Mouse (Mus musculus) thymus, postnatal 36 days (tissue): ENCODE measurements at regions not wholly inside any gene's neighbourhood (a gene's known extent, or its start where the extent isn't known, plus 50 kb on each side); places are given as distances from the start of the nearest gene placed in this dataset.

Experiments used
- DNase-seq, 2 experiments: peaks; one replicate each; pipeline ENCODE4 v3.0.0; 2022; ENCODE audit warnings: mixed read lengths in 2 of 2

DNA sequence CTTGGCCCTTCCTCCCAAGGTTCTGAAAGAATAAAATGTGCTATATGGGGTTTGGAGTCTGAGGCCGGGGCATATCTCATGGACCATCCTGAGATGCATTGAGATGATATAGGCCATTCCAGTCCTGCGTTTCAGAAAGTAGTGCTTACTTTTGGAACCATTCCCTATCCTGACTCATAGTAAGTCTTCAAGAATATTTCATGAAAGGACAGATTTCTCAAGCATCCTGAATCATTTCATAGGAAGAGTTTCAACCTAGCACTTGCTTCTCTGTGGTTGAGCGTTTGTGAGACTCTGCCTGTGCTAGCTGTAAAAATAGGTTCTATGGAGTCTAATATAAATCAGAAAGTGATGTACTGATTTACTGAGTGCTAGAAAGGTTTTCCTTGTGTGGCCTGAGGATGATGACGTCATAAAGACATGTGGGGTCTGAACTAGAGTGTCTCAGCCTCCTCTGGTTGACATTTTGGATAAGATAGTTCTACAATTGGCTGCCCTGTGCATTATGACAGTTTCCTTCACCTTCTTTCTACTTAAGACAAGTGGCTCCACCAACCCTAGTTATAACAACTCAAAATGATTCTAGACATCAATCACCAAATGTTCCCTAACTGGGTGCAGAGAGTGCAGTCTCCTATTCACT lies 1223.0 kb upstream of the A1bg start:
- no peak for DNase-seq

DNA sequence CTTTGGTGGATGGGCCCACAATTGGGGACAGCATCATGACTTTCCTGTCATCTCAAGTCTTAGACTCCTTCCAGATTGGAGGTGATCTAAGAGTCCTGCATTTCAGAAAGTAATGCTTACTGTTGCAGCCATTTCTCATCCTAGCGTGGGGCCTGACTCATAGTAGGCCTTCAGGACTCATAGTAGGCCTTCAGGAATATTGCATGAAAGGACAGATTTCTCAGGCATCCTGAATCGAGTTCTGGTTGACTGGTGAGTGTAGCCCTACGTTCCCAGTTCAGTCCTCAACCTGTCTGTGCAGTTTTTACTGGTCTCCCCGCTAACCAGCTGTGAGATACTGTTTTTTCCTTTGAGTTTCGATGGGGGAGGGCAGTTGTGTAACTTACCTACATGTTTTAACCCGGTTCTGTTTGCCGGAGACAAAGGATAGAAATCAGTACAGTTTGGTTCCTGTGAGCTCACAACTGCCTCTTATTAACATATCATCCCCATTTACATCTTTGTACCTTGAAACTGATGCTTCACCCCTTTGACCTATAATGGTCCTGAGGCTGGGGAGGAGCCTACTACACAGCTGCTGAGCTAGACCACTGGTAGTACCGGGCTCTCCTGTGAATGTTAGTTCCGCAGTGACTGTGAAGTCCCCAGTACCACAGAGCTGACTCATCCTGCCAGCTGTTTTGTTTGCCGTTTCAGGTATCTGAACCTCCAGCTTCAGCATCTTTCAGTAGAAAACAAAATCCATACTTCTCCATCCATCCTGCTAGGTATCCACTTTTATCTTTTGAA lies 1222.2 kb upstream of the A1bg start:
- DNase-seq: no peak

DNA sequence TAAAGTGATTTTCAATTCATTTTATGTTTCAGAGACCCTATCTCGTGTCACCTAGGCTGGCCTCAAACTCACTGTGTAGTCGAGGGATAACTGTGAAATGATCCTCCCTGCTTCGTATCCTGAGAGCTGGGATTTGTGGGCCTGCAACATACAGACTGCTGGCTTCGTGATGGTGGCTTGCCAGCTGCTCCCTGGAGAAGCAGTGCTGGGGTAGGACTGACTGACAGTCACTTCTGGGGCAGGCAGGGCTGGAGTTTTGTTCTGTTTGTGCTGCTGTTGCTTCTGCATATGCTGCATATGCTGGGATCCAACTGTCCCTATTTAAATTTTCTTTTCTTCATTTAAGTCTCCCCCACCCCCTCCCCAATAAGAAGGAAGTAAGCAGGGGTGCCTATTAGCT lies 1217.0 kb upstream of the A1bg start:
- no peak for DNase-seq

DNA sequence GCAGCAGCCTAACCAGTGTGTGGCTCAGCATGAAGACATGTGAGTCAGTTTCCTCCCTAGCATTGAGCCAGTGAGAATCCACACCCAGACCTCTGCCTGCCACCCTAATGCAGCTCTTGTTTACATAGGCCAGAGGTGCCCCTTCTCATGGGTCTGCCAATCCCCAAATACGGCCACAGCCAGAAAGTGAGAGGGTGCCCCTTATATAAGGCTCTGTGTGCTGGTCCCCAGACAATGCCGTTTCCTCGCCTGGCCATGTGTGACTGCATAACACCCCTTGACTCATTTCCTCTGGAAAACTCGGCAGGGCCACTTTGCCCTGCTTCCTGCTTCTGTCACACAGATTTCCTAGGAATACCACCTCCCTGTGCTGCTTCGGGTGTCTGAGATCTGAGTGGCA lies 1216.4 kb upstream of the A1bg start:
- DNase-seq: no peak

DNA sequence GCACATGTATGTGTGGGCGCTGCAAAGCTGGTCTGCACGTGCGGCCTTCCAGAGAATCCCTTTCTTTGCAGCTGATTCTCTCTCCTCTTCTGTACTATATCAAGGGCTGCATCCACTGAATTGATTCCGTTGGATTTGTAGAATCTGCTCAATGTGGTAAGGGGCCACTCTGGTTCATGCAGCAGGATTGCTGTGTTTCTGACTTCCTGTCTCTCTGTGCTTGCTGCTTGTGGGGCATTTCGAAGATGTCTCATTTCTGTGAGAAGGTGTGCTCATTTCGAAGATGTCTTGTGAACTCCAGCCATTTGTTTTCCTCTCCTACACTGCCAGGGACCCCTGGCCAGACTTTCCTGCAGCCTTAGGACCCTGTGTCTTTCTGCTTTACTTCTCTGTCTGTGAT lies 1215.9 kb upstream of the A1bg start:
- DNase-seq: no peak

DNA sequence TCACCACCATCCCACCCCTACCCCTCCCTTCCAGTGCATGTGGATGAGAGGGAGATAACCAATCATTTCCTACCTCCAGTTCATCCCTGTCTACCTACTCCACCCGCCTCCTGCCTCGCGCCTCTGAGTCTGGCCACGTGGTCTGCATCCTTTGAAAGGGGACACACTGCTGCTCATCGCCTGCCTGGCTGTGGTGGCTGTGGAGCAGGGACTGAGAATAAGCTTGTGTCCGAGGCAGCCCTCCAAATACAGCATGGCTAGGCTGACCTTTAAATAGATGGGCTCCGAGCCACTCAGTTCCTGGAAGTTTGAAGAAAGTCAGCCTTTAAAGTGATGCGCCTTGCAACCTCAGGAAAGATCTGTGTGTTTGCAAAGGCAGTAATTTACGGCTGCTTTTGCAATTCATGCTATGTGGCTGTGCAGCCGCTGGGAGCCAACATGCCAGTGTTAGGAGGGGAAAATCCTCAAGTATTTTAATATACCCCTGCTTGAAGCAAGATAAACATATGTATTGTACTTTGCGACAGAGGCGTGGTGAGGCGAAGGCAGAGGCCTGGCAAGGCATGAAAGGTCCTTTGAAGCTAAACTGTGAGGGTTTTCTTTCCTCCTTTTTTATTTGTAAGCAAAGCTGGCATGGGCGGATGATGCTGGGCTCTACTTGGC lies 1214.3 kb upstream of the A1bg start:
- DNase-seq: no peak

DNA sequence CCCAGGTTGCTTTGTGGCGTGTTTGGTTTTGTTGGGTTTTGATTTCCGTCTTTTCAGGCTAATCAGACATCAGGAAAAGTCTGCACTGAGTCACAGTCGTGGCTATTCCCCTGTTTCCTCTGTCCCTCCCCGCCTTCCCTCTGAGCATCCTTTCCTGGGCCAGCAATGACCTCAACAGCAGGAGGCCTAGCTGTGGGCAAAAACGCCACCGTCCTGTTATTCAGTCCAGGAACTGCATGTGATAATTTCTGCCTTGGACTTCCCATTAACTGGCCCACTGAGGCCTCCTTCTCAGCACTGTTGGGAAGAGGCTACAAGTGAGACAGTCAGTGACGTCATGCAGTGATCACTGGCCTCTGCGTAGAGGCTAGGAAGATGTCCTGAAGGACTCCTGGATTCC lies 1212.0 kb upstream of the A1bg start:
- DNase-seq: no peak

DNA sequence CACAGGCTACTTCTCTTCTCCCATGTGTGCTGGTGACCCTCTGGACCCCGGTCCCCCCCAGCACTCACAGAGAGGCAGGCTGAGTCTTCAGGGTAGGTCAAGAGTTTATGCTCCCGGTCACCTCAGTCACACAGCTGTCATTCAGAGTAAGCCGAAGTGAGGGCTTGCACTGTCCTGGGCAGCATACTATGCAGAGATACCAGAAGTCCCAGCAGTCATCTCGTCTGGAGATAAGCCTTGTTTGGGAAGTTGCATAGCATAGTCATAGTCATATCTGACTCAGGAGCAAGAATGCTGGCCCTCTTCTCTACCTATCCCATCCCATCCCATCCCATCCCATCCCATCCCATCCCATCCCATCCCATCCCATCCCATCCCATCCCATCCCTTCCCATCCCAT lies 1211.5 kb upstream of the A1bg start:
- no peak for DNase-seq

DNA sequence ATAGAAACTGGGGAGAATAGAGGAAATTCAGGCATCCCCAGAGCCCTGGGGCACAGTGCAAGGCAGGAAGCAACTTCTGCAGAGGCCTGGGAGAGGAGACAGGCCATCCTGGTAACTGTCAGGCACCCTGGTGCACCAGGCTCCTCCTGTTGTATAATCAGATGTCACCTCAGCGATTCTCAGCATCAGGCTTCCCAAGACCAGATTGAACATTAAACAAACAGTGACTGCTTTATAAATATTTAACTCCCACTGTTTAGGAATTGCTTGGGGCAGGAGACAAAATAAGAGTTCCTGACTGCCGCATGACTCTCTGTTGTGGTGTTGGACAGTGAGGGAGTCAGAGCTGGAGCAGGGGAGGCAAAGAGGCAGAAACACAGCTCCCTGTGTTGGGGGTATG lies 1210.1 kb upstream of the A1bg start:
- no peak for DNase-seq

DNA sequence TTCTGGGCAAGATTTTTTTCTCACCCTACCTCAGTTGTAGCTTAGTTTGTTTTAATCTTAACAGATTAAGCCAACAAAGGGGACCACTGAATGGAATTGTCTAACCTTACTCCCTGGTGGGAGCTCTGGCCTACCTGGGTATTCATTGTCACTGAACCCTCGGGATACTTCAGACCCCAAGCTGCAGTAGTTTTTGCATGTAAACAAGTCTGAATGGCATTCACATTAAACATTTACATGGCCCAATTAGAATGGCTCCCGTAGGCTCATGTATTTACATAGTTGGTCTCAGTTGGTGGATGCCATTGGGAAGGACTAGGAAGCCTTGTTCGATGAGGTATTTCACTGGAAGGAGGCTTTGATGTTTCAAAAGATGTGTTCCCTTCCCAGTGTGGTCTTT lies 1208.9 kb upstream of the A1bg start:
- no peak for DNase-seq

DNA sequence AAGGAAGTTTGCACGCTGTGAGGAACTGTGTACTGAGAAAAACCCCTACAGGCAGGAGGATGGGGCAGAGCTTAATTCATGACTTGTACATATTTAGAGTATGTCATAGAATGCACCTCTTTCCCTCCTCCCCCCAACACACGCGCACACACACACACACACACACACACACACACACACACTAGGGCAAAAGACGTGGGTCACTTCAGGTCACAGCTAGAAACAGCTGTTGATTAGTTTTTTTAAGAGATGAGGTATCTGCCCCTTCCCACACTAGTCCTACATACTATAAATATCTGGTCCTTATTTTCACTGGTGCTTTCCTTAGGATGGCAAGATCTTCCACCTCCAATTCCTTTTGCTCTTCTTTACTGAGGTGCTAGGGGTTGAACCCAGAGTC lies 1207.7 kb upstream of the A1bg start:
- no peak for DNase-seq

DNA sequence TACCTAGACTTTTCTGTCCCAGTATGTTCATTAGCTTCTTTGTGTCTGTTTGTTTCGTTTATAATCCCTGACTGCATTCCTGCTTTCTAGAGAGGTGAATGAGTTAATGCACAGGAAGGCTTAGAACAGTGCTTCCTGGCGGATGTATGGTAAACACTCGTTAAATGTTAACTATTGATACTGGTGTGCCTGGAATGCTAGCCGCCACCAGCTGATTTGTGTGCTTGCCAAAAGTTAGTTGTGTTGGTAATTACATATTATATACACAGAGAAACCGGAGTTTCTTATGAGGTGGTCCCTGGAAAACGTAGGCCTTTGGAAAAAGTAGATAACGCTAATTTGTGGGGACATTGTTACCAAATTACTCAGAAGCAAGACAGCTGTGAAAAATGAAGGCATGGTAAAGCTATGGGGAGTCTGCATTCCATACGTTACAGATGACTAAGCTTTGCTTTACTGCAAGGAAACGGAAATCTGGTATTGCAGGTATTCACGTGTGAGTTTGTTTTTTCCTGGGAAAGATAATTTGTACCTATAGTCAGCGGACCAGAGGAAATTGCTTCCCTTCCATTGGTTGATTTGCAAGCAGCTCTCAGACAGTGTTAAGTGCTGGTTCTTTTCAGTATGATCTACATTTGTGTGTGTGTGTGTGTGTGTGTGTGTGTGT lies 1205.9 kb upstream of the A1bg start:
- DNase-seq: no peak

DNA sequence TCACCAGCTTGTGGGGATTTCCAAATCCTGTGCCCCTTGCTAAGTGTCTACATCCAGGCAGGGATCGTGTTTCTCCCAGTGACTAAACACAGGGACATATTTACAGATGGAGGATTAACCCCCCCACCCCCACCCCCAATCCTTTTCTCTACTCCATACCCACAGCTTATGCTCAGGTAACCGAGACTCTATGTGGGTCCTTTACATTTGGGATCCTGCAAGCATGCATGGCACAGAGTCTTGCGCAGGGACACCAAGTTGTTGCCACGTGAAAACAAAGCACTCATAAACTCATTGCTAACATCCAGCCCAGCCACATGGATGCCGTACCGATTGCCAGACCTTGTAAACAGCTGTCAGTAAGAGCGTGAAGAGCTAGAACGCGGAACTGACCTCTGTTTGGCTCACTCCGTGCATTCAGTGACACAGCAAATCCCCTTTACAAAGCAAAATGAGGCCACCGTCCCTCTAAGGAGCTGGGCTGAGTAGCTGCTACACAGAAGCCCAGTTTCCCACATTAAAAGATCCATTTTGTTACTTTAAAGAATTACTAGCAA lies 1204.9 kb upstream of the A1bg start:
- no peak for DNase-seq

DNA sequence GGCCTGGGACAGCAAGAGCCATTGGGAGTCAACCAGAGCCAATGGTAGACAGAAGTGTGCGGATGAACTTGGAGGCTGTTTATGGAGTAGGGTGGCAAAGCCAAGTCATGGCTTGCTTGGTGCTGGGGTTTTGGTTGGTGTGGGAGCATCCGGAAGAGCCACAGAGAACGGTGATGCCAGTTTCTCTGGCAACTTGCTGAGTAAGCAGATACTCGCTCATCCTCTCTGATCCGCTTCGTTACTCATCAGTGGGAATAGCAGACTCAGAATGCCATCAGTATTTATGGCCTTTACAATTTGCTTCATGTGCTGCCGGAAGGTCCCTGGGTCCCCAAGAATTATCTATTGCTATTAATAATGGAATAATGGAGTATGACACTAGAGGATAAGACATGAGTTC lies 1202.9 kb upstream of the A1bg start:
- DNase-seq: no peak

DNA sequence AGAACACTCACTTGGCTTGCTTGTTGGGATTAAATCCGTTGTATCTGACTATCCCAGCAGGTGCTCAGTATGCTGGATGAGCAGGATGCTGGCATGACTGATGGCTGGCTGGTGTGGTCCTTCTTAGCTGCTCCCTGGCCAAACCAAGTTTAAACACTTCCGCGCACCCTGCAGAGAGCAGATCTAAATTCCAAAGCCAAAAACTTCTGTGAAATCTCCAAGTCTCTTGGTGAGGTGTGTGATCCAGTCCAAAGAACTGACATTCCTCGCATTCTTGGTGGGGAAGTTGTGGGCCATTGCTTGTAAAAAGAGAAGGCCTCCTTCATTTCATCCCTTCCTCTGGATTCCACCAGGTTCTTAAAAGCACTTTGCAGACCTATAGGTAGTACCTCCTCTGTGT lies 1200.9 kb upstream of the A1bg start:
- DNase-seq: no peak

DNA sequence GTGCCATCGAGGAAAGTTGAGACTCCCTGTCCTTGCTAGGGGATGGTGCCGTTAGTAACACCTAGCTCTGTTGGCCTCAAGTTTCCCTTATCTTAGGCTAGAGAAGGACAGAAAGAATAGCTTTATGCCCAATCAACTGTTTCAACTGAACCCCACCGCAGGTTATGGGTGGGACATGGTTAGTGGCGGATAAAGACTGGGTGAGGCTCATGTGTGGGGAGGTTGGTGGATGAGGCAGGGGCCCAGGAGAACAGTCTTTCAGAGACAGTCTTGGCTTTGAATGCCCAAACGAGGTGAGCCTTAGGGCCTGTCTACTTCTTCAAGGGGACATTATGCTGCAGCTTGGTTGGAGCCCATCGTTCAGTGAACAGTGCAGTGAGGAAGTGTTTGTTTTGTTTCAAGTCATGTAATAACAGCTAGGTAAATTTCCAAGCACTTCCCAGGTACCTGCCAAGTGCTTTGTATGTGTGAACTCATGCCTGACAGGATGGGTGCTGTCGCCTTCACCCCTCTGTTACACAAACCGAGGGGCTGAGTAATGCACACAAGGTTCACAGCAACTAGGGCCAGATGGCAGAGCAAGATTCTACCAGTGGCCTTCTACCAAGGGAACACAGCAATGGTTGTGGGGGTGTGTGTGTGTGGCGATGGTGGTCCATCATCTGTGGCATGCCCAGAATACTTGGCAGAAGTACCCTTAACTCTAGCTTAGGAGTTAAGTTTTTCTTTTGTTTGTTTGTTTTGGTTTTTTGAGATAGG lies 1199.6 kb upstream of the A1bg start:
- no peak for DNase-seq

DNA sequence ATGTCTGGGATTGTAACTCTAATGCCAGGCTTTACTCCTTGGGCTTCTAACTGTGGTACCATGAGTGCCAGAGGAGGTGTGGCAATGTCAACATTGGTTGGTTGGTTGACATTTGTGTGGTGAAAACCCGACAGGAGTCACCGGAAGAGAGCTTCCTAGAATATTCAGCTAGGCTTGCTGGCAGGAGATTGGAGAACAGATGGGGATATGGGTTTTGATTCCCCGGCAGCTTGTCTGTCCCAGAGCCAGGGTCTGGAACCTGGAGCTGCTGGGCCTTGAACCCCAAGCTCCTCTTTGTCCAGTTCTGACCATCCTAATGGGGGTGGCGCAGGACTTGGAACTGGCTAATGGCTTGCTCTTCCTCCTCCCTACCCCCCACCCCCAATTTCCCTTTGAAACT lies 1198.9 kb upstream of the A1bg start:
- no peak for DNase-seq

DNA sequence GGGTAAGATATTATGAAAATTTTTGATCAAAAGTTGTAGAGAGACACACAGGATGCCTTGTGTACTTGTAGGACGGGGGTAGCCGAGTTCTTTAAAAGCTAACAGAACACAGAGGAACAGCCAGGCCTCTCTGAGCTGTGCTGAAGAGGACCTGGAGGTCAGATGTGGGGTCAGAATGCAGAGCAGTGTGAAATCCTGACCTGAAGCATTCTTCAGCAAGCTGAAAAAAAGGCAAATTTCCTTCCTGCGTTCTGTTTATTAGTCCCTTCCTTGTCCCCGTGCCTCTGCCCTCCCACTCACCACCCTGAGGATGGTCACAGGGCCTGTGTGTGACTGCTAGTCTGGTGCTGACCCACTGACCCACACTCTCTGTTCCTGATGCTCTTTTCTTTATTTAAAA lies 1197.9 kb upstream of the A1bg start:
- DNase-seq: no peak

DNA sequence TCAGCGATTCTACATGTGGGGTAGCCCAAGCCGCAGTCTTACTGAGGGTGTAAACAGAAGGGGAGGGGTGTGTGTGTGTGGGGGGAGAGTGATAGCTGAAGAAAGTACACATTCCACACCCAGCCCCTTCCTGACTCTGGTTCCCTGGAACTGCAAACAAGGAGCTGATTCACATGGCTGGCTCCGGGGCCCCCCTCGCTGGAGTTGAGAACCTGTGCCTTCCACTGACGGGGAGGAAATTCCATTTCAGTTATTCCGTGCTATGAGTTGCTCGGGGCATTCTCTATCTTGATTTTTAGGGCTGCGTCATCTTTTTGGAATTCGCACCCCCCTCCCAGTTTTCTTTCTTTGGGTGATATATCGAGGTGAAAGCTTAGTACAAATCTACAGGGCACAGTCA lies 1196.2 kb upstream of the A1bg start:
- DNase-seq: no peak

DNA sequence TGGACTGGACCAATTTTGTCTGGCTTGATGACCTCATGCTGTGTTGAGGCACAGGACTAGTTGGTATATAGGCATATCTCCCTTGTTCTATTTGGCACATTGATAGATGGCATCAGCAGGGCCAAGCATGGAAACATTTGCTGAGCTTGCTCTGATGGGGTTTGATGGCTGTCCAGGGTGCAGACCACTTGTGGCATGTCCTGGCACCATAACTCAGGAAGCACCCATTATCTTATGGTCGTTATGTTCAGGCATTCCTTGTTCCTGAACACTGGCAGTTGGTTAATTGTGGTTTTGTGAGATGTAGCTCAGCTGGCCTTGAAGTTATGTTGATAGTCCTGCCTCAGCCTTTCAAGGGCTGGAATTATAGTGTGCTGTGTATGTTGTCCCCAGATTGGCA lies 1193.4 kb upstream of the A1bg start:
- DNase-seq: no peak

DNA sequence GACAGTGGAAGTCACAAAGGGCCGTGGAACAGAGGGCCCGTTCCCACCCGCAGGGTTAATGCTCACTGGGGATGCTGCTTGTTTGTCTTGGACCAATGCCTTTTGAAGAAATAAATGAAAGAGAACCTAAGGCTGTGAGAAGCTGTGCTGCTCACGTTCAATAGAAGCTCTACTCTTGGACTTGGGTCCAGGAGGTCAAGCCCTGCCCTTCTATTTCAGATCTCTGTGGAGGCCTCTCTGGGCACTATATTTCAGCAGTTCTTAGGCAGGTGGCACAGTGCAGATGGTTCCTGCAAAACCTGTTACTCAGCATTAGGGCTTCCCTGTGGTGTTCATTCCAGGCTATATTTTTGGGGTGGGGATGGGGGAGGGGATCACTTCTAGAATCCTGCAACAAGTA lies 1192.0 kb upstream of the A1bg start:
- no peak for DNase-seq

DNA sequence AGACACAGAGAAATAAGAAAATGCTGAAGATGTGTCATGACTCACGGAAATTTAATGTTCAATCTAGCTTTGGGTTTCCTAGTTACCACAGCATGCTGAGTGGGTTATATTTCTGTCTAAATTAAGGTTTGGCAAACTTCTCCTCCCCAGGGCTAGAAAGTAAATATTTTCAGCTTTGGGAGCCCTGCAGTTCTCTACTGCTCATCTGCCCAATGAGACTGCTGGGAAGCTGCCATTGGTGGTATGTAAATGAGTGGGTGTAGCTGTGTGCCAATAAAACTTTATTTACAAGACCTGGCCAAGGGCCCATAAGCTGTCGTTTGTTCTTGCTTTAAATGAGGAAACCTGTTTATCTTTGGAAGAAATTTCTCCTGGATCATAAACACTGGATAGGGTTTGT lies 1189.3 kb upstream of the A1bg start:
- no peak for DNase-seq

DNA sequence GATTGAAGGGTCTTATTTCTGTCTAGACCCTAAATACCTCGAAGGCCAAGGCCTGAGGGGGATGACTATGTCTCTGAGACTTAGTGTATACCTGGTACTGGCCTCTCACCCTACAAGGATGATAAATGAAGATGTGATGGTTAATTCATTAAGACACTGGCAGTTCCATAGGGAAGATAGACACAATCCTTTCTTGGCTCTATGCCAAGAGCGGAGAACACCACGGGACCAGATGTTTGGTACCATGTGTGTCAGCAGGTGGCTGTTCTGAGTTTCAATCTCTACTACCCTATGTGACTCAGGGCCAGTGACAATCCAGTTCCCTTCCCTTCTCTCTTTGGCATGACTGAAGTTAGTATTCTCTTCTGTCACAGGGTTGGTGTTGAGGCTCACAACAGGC lies 1185.2 kb upstream of the A1bg start:
- DNase-seq: no peak
